Mouse (Mus musculus) kidney, postnatal 0 days (tissue): ENCODE measurements around the gene Tmem200b. TPM values are rescaled to one million over a fixed set of nuclear protein-coding genes. Genes with fewer than 3 reads are reported as not detected.

Experiments used
- ATAC-seq: fragments of 200-750 bp; cut with Nextera tagmentation; replicated peaks from 2 replicates; pipeline ENCODE4 v1.8.0; 2017; ENCODE audit warnings: low read depth, moderate number of reproducible peaks, moderate TSS enrichment, moderate library complexity; ENCODE audit not compliant: low FRiP score
- DNase-seq: peaks from one replicate; pipeline ENCODE4 v3.0.0-alpha.2; 2016; ENCODE audit warnings: low spot score
- H3K27ac ChIP-seq: fragments of 300-500 bp; sonication (generic); 2 replicates; pipeline ENCODE4 v1.5.1; 2014; ENCODE audit warnings: mild to moderate bottlenecking
- H3K27me3 ChIP-seq: fragments of 300-500 bp; sonication (generic); 2 replicates; pipeline ENCODE4 v1.6.1; 2014; ENCODE audit warnings: low read length, mixed read lengths; ENCODE audit not compliant: insufficient read depth
- H3K36me3 ChIP-seq: fragments of 300-500 bp; sonication (generic); 2 replicates; pipeline ENCODE4 v1.6.1; 2014; ENCODE audit warnings: low read length, mixed read lengths; ENCODE audit not compliant: insufficient read depth
- H3K4me1 ChIP-seq: fragments of 300-500 bp; sonication (generic); replicated peaks from 2 replicates; pipeline ENCODE4 v1.6.1; 2014; ENCODE audit warnings: antibody characterized with exemption, low read length, mixed read lengths; ENCODE audit not compliant: insufficient read depth
- H3K4me2 ChIP-seq: fragments of 300-500 bp; sonication (generic); 2 replicates; pipeline ENCODE4 v1.6.1; 2014; ENCODE audit warnings: mild to moderate bottlenecking, low read length, moderate library complexity, mixed read lengths
- H3K4me3 ChIP-seq: fragments of 300-500 bp; sonication (generic); replicated peaks from 2 replicates; pipeline ENCODE4 v1.5.1; 2014; ENCODE audit warnings: low read depth, low read length
- H3K9ac ChIP-seq: fragments of 300-500 bp; sonication (generic); 2 replicates; pipeline ENCODE4 v1.6.1; 2014; ENCODE audit warnings: low read depth, low read length
- H3K9me3 ChIP-seq: fragments of 300-500 bp; sonication (generic); replicated peaks from 2 replicates; pipeline ENCODE4 v1.6.1; 2016; ENCODE audit warnings: low read length, inconsistent platforms, mixed read lengths
- CTCF ChIP-seq: IDR thresholded peaks from 2 replicates; pipeline ENCODE4 v1.5.1; 2016; ENCODE audit warnings: antibody characterized with exemption, low read depth, mild to moderate bottlenecking, moderate library complexity
- WGBS: fragments of 180-500 bp; shearing (Covaris S2); extraction: QIAGEN DNeasy Blood & Tissue Kit; methylation state at CpG from one replicate; pipeline ENCODE4 v1.1.7; 2014; 5-methylcytosine and 5-hydroxymethylcytosine counted together
- polyA plus RNA-seq: library from polyadenylated mRNA; unstranded; fragments of >200 nt; fragmentation: Nextera tagmentation; extraction: Ambion mirVana; gene quantifications from 2 replicates; pipeline ENCODE4 v1.2.1, GENCODE M21; 2015

Gene Tmem200b
- polyA plus RNA-seq, 1 experiment from 2014 or later, result 3.9 TPM

DNA sequence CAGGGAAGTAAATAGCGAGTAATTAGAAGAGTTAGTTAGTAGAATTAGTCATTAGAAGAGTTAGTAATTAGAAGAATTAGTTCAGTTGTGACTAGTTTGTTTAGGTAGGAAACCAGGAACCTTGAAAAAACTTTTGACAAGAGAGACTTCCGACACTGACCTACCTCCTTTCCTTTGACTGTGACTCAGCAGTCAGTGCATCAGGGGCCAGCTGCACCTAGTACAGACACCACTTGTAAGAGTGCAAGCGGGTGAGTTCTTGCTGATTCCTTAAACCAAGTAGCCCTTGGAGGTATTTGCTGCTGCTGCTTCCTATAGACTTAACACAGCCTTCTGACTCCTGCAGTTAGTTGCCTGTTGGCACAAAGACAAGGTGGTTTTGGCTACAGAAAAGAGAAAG, 30.9 kb upstream of the Tmem200b start:
- H3K4me1 ChIP-seq, result no peaks in the 10 kb centered on the region
- H3K36me3 ChIP-seq, result peaks cover 35% of the 10 kb centered on the region
- ATAC-seq, result no peak
- H3K27ac ChIP-seq, result no peak overlapping the region
- 0 out of 2 replicates have a peak overlapping the region, but pooled peaks have one; percentile 4 for H3K9ac ChIP-seq
- H3K9me3 ChIP-seq, result no peaks in the 10 kb centered on the region
- 81% methylated on average over 3 of the region's 3 CpGs for WGBS
- TF ChIP-seq CTCF, result no peak
- no peak overlapping the region for H3K4me2 ChIP-seq
- DNase-seq, result no peak
- no peak overlapping the region for H3K4me3 ChIP-seq
- no peaks in the 10 kb centered on the region for H3K27me3 ChIP-seq

DNA sequence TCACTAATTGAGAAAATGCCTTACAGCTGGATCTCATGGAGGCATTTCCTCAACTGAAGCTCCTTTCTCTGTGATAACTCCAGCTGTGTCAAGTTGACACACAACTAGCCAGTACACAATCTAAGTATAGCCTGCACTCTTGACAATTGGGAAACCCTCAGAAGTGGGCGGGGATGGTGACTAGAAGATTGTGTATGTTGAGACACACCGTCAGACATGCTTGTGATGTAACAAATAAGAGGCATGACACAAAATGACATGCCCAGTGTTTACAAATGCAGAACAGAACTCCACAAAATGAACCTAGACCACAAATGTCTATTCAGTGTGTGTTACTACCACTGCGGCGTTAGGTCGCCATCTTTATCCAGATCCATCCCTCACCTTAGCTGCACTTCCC, 24.5 kb upstream of the Tmem200b start:
- no peak for DNase-seq
- no peaks in the 10 kb centered on the region for H3K27me3 ChIP-seq
- no peak for ATAC-seq
- no peak overlapping the region for H3K9ac ChIP-seq
- WGBS, result 93% methylated on average over 5 of the region's 5 CpGs
- no peak overlapping the region for H3K4me3 ChIP-seq
- TF ChIP-seq CTCF, result no peak
- H3K4me2 ChIP-seq, result no peak overlapping the region
- H3K4me1 ChIP-seq, result no peaks in the 10 kb centered on the region
- no peaks in the 10 kb centered on the region for H3K9me3 ChIP-seq
- H3K27ac ChIP-seq, result no peak overlapping the region
- H3K36me3 ChIP-seq, result peaks cover 72% of the 10 kb centered on the region

DNA sequence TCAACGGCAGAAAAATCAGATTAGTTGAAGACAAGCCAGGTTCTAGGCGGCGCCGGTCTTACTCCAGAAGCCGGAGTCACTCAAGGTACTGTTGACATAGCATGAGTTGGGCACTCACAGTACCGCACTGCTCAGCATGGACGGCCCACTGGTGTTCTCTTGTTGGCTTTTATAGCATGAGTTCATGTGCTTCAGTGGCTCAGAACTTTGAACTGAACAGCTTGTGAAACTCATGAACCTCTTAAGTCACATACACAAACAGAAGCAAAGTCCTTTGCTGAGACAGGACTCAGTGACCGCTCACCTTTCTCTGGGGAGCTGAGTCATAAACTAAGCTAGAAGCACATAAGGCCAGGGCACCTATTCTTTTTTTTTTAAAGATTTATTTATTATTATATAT, 23.8 kb upstream of the Tmem200b start:
- peak; percentile 87 for ATAC-seq
- Histone ChIP-seq H3K9ac (no peak overlapping the region), H3K9me3 (no peaks in the 10 kb centered on the region), H3K27me3 (no peaks in the 10 kb centered on the region), H3K4me3 (no peak overlapping the region), H3K36me3 (peaks cover 68% of the 10 kb centered on the region), H3K4me2 (no peak overlapping the region), H3K4me1 (no peaks in the 10 kb centered on the region), H3K27ac (no peak overlapping the region)
- no peak for TF ChIP-seq CTCF
- WGBS, result 90% methylated on average over 8 of the region's 8 CpGs
- DNase-seq, result peak; percentile 32

DNA sequence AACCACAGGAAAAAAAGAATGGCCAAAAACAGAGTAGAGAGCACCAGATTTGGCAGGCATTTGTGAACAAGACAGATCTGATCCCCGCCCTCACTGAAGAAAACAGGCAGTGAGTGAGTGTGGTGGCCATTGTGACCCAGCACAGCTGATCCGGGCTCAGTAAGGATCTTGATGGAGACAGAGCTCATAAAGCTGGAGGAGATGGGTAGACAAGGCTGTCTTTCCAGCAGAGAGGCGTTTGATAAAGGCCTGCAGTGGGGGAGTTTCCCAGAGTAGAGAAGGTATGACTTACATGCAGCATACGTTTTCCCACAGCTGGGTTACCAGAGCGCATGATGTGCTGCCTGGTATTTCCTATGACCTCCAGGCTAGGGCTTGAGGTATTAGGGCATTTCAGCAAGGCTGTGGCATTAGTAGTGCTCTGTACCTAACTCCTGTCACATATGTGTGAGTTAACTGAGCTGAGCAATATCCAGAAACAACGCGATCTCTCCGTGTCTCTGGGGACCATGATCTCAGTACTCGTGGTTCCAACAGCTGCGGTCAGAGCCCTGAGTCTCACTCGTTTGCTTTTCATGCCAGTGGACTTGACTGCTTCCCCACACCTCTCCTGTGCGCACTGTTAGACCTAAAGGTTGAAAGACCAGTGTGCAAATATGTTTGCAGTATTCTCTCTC, 22.9 kb upstream of the Tmem200b start:
- Histone ChIP-seq H3K27ac (peak overlapping the region; percentile 57; the same call in 1 of the 2 replicates), H3K36me3 (peaks cover 59% of the 10 kb centered on the region), H3K4me2 (no peak overlapping the region), H3K4me1 (no peaks in the 10 kb centered on the region), H3K4me3 (no peak overlapping the region), H3K27me3 (no peaks in the 10 kb centered on the region), H3K9me3 (no peaks in the 10 kb centered on the region), H3K9ac (no peak overlapping the region)
- TF ChIP-seq CTCF, result no peak
- 79% methylated on average over 12 of the region's 12 CpGs for WGBS
- DNase-seq, result no peak
- no peak for ATAC-seq

DNA sequence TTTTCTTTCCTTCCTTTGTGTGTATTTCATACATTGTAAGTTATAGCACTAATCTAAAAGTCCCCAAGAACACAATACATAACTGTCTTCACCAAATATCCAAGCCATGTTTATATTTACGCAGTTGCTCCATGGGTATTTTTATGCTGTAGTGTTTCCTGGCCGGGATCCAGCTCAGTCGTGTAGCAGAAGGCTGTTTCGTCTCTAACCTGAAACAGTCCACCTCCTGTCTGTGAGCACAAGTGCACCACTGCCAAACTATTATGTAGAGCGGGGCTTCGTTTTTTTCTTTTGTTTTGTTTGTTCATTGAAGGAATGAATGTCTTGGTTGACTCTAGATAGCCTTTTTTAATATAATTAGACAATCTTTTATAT, 22.4 kb upstream of the Tmem200b start:
- 76% methylated on average over 6 of the region's 6 CpGs for WGBS
- Histone ChIP-seq H3K9me3 (no peaks in the 10 kb centered on the region), H3K36me3 (peaks cover 55% of the 10 kb centered on the region), H3K4me1 (no peaks in the 10 kb centered on the region), H3K27me3 (no peaks in the 10 kb centered on the region), H3K4me3 (no peak overlapping the region), H3K9ac (no peak overlapping the region), H3K27ac (no peak overlapping the region), H3K4me2 (no peak overlapping the region)
- ATAC-seq (no peak), DNase-seq (no peak)
- TF ChIP-seq CTCF, result no peak

DNA sequence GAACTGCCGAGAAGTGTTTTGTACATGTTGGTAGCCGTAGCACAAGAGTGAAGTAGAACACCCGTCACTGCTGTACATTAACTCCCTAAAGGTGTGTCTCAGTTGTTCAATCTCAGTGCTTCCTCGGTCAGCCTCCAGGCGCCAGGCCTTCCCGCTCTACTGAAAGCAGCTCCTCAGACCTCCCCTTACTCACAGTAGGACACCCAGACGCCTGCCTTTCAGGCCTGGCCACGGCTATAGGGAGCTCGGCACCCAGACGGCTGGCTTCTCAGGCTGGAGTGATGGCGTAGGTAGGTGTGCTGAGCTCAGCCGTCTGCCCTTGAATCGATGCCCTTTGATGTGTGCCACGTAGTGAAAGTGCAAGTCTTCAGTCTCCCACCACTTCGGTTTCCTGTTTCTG, 20.5 kb upstream of the Tmem200b start:
- peaks cover 48% of the 10 kb centered on the region for H3K36me3 ChIP-seq
- DNase-seq (no peak), ATAC-seq (no peak)
- no peak overlapping the region for H3K4me2 ChIP-seq
- H3K4me1 ChIP-seq, result no peaks in the 10 kb centered on the region
- H3K4me3 ChIP-seq, result no peak overlapping the region
- no peak overlapping the region for H3K9ac ChIP-seq
- no peak overlapping the region for H3K27ac ChIP-seq
- no peaks in the 10 kb centered on the region for H3K9me3 ChIP-seq
- 88% methylated on average over 15 of the region's 15 CpGs for WGBS
- no peaks in the 10 kb centered on the region for H3K27me3 ChIP-seq
- TF ChIP-seq CTCF, result no peak

DNA sequence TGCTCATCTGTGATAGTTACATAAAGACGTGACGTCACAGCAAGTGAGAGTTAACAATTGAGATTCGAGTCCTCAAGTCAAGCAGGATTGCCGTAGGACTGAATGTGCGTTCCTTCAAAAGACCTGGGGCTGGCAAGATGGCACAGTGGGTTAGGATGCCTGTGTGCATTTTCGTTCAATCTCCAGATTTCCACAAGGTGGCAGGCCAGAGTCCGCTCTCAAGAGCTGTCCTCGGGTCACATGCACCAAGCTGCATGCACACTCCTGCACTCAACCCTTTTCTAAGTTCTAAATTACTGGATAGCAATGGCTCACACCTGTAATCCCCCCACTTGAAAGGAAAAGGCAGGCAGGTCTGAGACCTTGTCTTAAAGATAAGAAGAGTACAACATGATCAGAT, 17.1 kb upstream of the Tmem200b start:
- 61% methylated on average over 8 of the region's 8 CpGs for WGBS
- no peak overlapping the region for H3K4me3 ChIP-seq
- H3K27ac ChIP-seq, result no peak overlapping the region
- H3K9me3 ChIP-seq, result no peaks in the 10 kb centered on the region; the same call in 1 of the 2 replicates
- no peaks in the 10 kb centered on the region for H3K4me1 ChIP-seq
- H3K27me3 ChIP-seq, result no peaks in the 10 kb centered on the region
- no peak overlapping the region for H3K9ac ChIP-seq
- peaks cover 27% of the 10 kb centered on the region for H3K36me3 ChIP-seq
- DNase-seq (peak; percentile 70), ATAC-seq (peak; percentile 12; the same call in 1 of the 2 replicates)
- TF ChIP-seq CTCF, result peak; percentile 78
- no peak overlapping the region for H3K4me2 ChIP-seq
